Mouse (Mus musculus): Measurements from ENCODE around the gene Adgrg3. TPM values are rescaled to one million over a fixed set of nuclear protein-coding genes. Genes with fewer than 3 reads are reported as not detected.

Gene Adgrg3
- total RNA-seq, 2 experiments from 2014 or later, result 0.23 to 0.32 TPM

- intact Hi-C loops (cut with DNase I), result no loop called here
- Histone ChIP-seq H3K4me3 (peak overlapping the region; percentile 20), H3K27ac (peak overlapping the region; percentile 85)
- peak; percentile 75 to 83 for DNase-seq (ENCODE audit: extremely low spot score in 1 of 2, low spot score in 2 of 2)
- TF ChIP-seq CTCF (IDR thresholded peaks at IDR 0.05), result no peak
These were observed 23.5 kb upstream of the Adgrg3 start for GRCm38 (mm10) chr8:94994006-94994405.

GRCm38 (mm10) chr8:94994510-94994909, 23.0 kb upstream of the Adgrg3 start:
- intact Hi-C loops (cut with DNase I), result no loop called here
- peak overlapping the region; percentile 20 for H3K4me3 ChIP-seq
- TF ChIP-seq CTCF (IDR thresholded peaks at IDR 0.05), result no peak
- H3K27ac ChIP-seq, result peak overlapping the region; percentile 85
- DNase-seq (ENCODE audit: extremely low spot score in 1 of 2, low spot score in 2 of 2), result no peak

GRCm38 (mm10) chr8:94995336-94995893, 22.1 kb upstream of the Adgrg3 start:
- peak in 1 of 2 experiments; percentile 43 for DNase-seq (ENCODE audit: extremely low spot score in 1 of 2, low spot score in 2 of 2)
- no peak for TF ChIP-seq CTCF (IDR thresholded peaks at IDR 0.05)
- H3K27ac ChIP-seq, result peak overlapping the region; percentile 85
- peak overlapping the region; percentile 6; the same call in 1 of the 2 replicates for H3K4me3 ChIP-seq
- intact Hi-C loops (cut with DNase I), result no loop called here

- Histone ChIP-seq H3K27ac (peak overlapping the region; percentile 85), H3K4me3 (peak overlapping the region; percentile 6)
- DNase-seq (ENCODE audit: extremely low spot score in 1 of 2, low spot score in 2 of 2), result no peak
- intact Hi-C loops (cut with DNase I), result no loop called here
- TF ChIP-seq CTCF (IDR thresholded peaks at IDR 0.05), result no peak
These were observed 21.5 kb upstream of the Adgrg3 start for GRCm38 (mm10) chr8:94996037-94996436.

GRCm38 (mm10) chr8:94996899-94997856, 20.3 kb upstream of the Adgrg3 start:
- Histone ChIP-seq H3K4me3 (peak overlapping the region; percentile 6), H3K27ac (peak overlapping the region; percentile 85)
- DNase-seq (ENCODE audit: extremely low spot score in 1 of 2, low spot score in 2 of 2), result no peak
- intact Hi-C loops (cut with DNase I), result no loop called here
- no peak for TF ChIP-seq CTCF (IDR thresholded peaks at IDR 0.05)

- H3K4me3 ChIP-seq, result no peak overlapping the region
- intact Hi-C loops (cut with DNase I), result loop anchor here (2.0 kb wide), 1 partner anchor 13 kb away; no protein-coding TSS in a partner anchor
- peak overlapping the region; percentile 85 for H3K27ac ChIP-seq
- no peak for DNase-seq (ENCODE audit: extremely low spot score in 1 of 2, low spot score in 2 of 2)
- TF ChIP-seq CTCF (IDR thresholded peaks at IDR 0.05), result no peak
These were observed 19.6 kb upstream of the Adgrg3 start for GRCm38 (mm10) chr8:94997857-94998243.

GRCm38 (mm10) chr8:94998431-94998830, 19.1 kb upstream of the Adgrg3 start:
- intact Hi-C loops (cut with DNase I), result loop anchor here (2.0 kb wide), 1 partner anchor 14 kb away; no protein-coding TSS in a partner anchor
- no peak for TF ChIP-seq CTCF (IDR thresholded peaks at IDR 0.05)
- no peak for DNase-seq (ENCODE audit: extremely low spot score in 1 of 2, low spot score in 2 of 2)
- Histone ChIP-seq H3K4me3 (no peak overlapping the region), H3K27ac (peak overlapping the region; percentile 85)

- intact Hi-C loops (cut with DNase I), result loop anchor here (2.0 kb wide), 1 partner anchor 14 kb away; no protein-coding TSS in a partner anchor
- no peak overlapping the region for H3K4me3 ChIP-seq
- TF ChIP-seq CTCF (IDR thresholded peaks at IDR 0.05), result no peak
- peak overlapping the region; percentile 85 for H3K27ac ChIP-seq
- no peak for DNase-seq (ENCODE audit: extremely low spot score in 1 of 2, low spot score in 2 of 2)
These were observed 18.5 kb upstream of the Adgrg3 start for GRCm38 (mm10) chr8:94999004-94999403.

- Histone ChIP-seq H3K4me3 (no peak overlapping the region), H3K27ac (peak overlapping the region; percentile 55; the same call in 1 of the 2 replicates)
- no peak for TF ChIP-seq CTCF (IDR thresholded peaks at IDR 0.05)
- no peak for DNase-seq (ENCODE audit: extremely low spot score in 1 of 2, low spot score in 2 of 2)
- intact Hi-C loops (cut with DNase I), result loop anchor here (2.0 kb wide), 3 partner anchors 15 to 125 kb away; no protein-coding TSS in a partner anchor
These were observed 17.5 kb upstream of the Adgrg3 start for GRCm38 (mm10) chr8:94999956-95000355.

- intact Hi-C loops (cut with DNase I), result loop anchor here (1.0 to 2.0 kb wide), 3 partner anchors 50 to 126 kb away; no protein-coding TSS in a partner anchor
- no peak overlapping the region for H3K4me3 ChIP-seq
- DNase-seq (ENCODE audit: extremely low spot score in 1 of 2, low spot score in 2 of 2), result peak in 1 of 2 experiments; percentile 51
- TF ChIP-seq CTCF (IDR thresholded peaks at IDR 0.05), result no peak
- H3K27ac ChIP-seq, result peak overlapping the region; percentile 69
These were observed 16.8 kb upstream of the Adgrg3 start for GRCm38 (mm10) chr8:95000684-95001083.

GRCm38 (mm10) chr8:95001165-95001564, 16.3 kb upstream of the Adgrg3 start:
- intact Hi-C loops (cut with DNase I), result loop anchor here (1.0 to 2.0 kb wide), 3 partner anchors 51 to 126 kb away; no protein-coding TSS in a partner anchor
- no peak for DNase-seq (ENCODE audit: extremely low spot score in 1 of 2, low spot score in 2 of 2)
- H3K4me3 ChIP-seq, result no peak overlapping the region
- no peak for TF ChIP-seq CTCF (IDR thresholded peaks at IDR 0.05)
- H3K27ac ChIP-seq, result peak overlapping the region; percentile 69

- peak; percentile 69 to 72 for DNase-seq (ENCODE audit: extremely low spot score in 1 of 2, low spot score in 2 of 2)
- TF ChIP-seq CTCF (IDR thresholded peaks at IDR 0.05), result peak; percentile 97
- Histone ChIP-seq H3K4me3 (no peak overlapping the region), H3K27ac (no peak overlapping the region; the same call in 1 of the 2 replicates)
- intact Hi-C loops (cut with DNase I), result loop anchor here (1.0 to 2.0 kb wide), 3 partner anchors 51 to 127 kb away; no protein-coding TSS in a partner anchor
These were observed 15.8 kb upstream of the Adgrg3 start for GRCm38 (mm10) chr8:95001655-95002054.

Measured in left cerebral cortex, adult 2 months (tissue).